Mouse (Mus musculus): ENCODE measurements at regions not wholly inside any gene's neighbourhood (a gene's known extent, or its start where the extent isn't known, plus 50 kb on each side); places are given as distances from the start of the nearest gene placed in this dataset.

DNA sequence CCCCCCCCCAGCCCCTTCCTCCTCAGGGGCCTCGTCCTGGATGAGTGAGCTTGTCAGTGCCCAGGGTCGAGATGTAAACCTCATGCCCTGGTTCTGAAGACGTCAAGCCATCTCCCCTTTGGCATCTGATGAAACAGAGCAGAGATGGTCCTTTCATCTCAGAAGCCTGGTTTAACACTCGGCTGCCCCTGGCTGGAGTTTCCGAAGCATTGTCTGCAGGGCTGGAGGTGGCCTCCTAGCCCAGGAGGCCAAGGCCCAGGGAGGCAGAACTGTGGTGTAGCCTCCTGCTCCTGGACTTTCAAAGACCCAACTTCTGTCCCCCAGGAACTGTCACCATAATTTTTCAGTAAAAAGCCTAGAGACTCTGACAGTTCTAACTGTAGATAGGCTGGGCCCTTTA lies 82.1 kb downstream of the Pdgfa start:
- no peak for TF ChIP-seq CTCF (IDR thresholded peaks at IDR 0.05)
- TF ChIP-seq EP300 (IDR thresholded peaks at IDR 0.05; ENCODE audit: insufficient read depth, low read depth, low read length), result no peak
